13 mouse cellular contexts compared by ENCODE assay signal in genomic region chr11:94175288-94175687, GRCm38 (mm10). TPM values are rescaled to one million over a fixed set of nuclear protein-coding genes. Genes with fewer than 3 reads are reported as not detected.
A peak's percentile ranks its signal among the peaks of the same experiment; 100 is the strongest.
DNase-seq lines count a peak whose midpoint lies in the region; ATAC-seq and TF ChIP-seq lines count a peak whose summit lies in the region.
"Had no signal": no experiment of that assay in that cellular context is flagged by ENCODE, and none has a peak within 500 bp of the region (broad histone marks: within the 10 kb centered on the region; RNA-seq: fewer than 3 reads in every experiment).

No protein-coding gene starts in this region.

- 0 out of 2 replicates have a peak overlapping the region, but pooled peaks have one; percentile 5 for H3K9ac ChIP-seq in heart, embryonic 12.5 days
- H3K9ac ChIP-seq in lung, embryonic 14.5 days, result no peak overlapping the region
- no peak overlapping the region for H3K9ac ChIP-seq in stomach, embryonic 14.5 days (replicated peaks; ENCODE audit: low read depth, low read length)

- no peaks in the 10 kb centered on the region for H3K9me3 ChIP-seq in heart, embryonic 12.5 days (replicated peaks)
- no peaks in the 10 kb centered on the region for H3K9me3 ChIP-seq in lung, embryonic 14.5 days (ENCODE audit: low read depth, low read length)
- H3K9me3 ChIP-seq in stomach, embryonic 14.5 days (ENCODE audit: control insufficient read depth, low read depth, low read length), result no peaks in the 10 kb centered on the region

- peaks cover 27% of the 10 kb centered on the region for H3K4me1 ChIP-seq in heart, embryonic 12.5 days (replicated peaks)
- no peaks in the 10 kb centered on the region for H3K4me1 ChIP-seq in lung, embryonic 14.5 days (ENCODE audit: insufficient read depth)
- H3K4me1 ChIP-seq in stomach, embryonic 14.5 days (ENCODE audit: control insufficient read depth, insufficient read depth, low read length), result peaks cover 11% of the 10 kb centered on the region; the same call in 1 of the 2 replicates

- no peak overlapping the region for H3K4me2 ChIP-seq in heart, embryonic 12.5 days
- no peak overlapping the region for H3K4me2 ChIP-seq in lung, embryonic 14.5 days
- no peak overlapping the region for H3K4me2 ChIP-seq in stomach, embryonic 14.5 days (replicated peaks; ENCODE audit: low read depth, low read length)
- H3K4me2 ChIP-seq: liver, embryonic 11.5 days had no signal

- 0 out of 2 replicates have a peak, but pooled peaks have one; percentile 15 for ATAC-seq in heart, embryonic 12.5 days (ENCODE audit: insufficient number of reproducible peaks, low FRiP score)
- ATAC-seq in lung, embryonic 14.5 days (ENCODE audit: insufficient read depth), result 0 out of 2 replicates have a peak, but pooled peaks have one; percentile 5
- ATAC-seq in stomach, embryonic 14.5 days (ENCODE audit: insufficient number of reproducible peaks, insufficient read depth, low FRiP score, low read depth), result no peak
- ATAC-seq: CD4-positive, CD25-positive, alpha-beta regulatory T cell, adult 4 months; inflammation-experienced regulatory T-cells, adult 6 months had no signal

- no peak overlapping the region for H3K27ac ChIP-seq in heart, embryonic 12.5 days (ENCODE audit: poor library complexity, severe bottlenecking)
- H3K27ac ChIP-seq in lung, embryonic 14.5 days (ENCODE audit: low read depth), result peak overlapping the region; percentile 77
- peak overlapping the region; percentile 48; the same call in 1 of the 2 replicates for H3K27ac ChIP-seq in stomach, embryonic 14.5 days (ENCODE audit: low read length)
- no peak overlapping the region for H3K27ac ChIP-seq in layer of hippocampus, adult 2 months

- 72% methylated on average over 7 of the region's 7 CpGs for WGBS in heart, embryonic 12.5 days
- WGBS in lung, embryonic 14.5 days, result 57% methylated on average over 7 of the region's 7 CpGs
- 55% methylated on average over 7 of the region's 7 CpGs for WGBS in stomach, embryonic 14.5 days

- H3K27me3 ChIP-seq in heart, embryonic 12.5 days (replicated peaks), result no peaks in the 10 kb centered on the region
- no peaks in the 10 kb centered on the region for H3K27me3 ChIP-seq in lung, embryonic 14.5 days (ENCODE audit: insufficient read depth, low read length)
- no peaks in the 10 kb centered on the region for H3K27me3 ChIP-seq in stomach, embryonic 14.5 days (ENCODE audit: control insufficient read depth, insufficient read depth, low read length)

- no peak for TF ChIP-seq CTCF in lung, embryonic 14.5 days (IDR thresholded peaks at IDR 0.05; ENCODE audit: low read depth)
- TF ChIP-seq CTCF in layer of hippocampus, adult 2 months (conservative IDR thresholded peaks at IDR 0.05), result no peak

- no peaks in the 10 kb centered on the region for H3K36me3 ChIP-seq in heart, embryonic 12.5 days
- no peaks in the 10 kb centered on the region for H3K36me3 ChIP-seq in lung, embryonic 14.5 days (ENCODE audit: insufficient read depth)
- no peaks in the 10 kb centered on the region for H3K36me3 ChIP-seq in stomach, embryonic 14.5 days (ENCODE audit: control insufficient read depth, insufficient read depth, low read length)

- H3K4me3 ChIP-seq in heart, embryonic 12.5 days, result no peak overlapping the region
- no peak overlapping the region for H3K4me3 ChIP-seq in lung, embryonic 14.5 days (ENCODE audit: low read depth, low read length)
- no peak overlapping the region for H3K4me3 ChIP-seq in stomach, embryonic 14.5 days (ENCODE audit: low read depth, low read length)
- H3K4me3 ChIP-seq in layer of hippocampus, adult 2 months, result no peak overlapping the region

- DNase-seq in heart, adult 18-20 months, result no peak
- no peak for DNase-seq in lung, embryonic 14.5 days
- no peak for DNase-seq in lung, postnatal 14 days
- DNase-seq in adrenal gland, postnatal 36 days, result peak; percentile 56 to 77
- no peak for DNase-seq in layer of hippocampus, adult 2 months (ENCODE audit: low spot score in 2 of 2)
- DNase-seq in embryo, embryonic 10 days (ENCODE audit: low spot score), result no peak
- DNase-seq: retina, postnatal 1 day; thymus, postnatal 4 days had no signal

RNA-seq across cellular contexts. Expression of gene Tob1, which starts 36.0 kb away (rescaled TPM):
- polyA plus RNA-seq in heart, embryonic 12.5 days (2016; fragmentation: Nextera tagmentation; extraction: Ambion mirVana), result 34.9 and 35.2 TPM in 2 replicates
- 10 to 100 TPM; 47.5 to 50.4 TPM for total RNA-seq in heart, adult 18-20 months (2021)
- 18.2 and 19.9 TPM in 2 replicates for polyA plus RNA-seq in lung, embryonic 14.5 days (2014; fragmentation: Nextera tagmentation; extraction: Ambion mirVana)
- 100 to 1,000 TPM; 290 to 355 TPM for total RNA-seq in adrenal gland, postnatal 36 days (2021)
- 24.2 and 30.5 TPM in 2 replicates for polyA plus RNA-seq in stomach, embryonic 14.5 days (2014; fragmentation: Nextera tagmentation; extraction: Ambion mirVana)
- total RNA-seq in layer of hippocampus, adult 2 months (2021), result 10 to 100 TPM; 36.6 to 39.2 TPM

Comparison
In these comparisons a context has a peak if more than half of its experiments do, and no peak if none do; other contexts are left out.
1. H3K27ac ChIP-seq: peak in lung, embryonic 14.5 days (single experiment) and stomach, embryonic 14.5 days (single experiment); none in heart, embryonic 12.5 days (single experiment) and layer of hippocampus, adult 2 months (single experiment).
2. DNase-seq: peak in adrenal gland, postnatal 36 days (2 of 2); none in heart, adult 18-20 months (0 of 2), lung, embryonic 14.5 days (single experiment), lung, postnatal 14 days (single experiment), layer of hippocampus, adult 2 months (0 of 2) and embryo, embryonic 10 days (single experiment).
3. RNA of gene Tob1, which starts 36.0 kb away (total RNA-seq): 290 to 355 TPM in adrenal gland, postnatal 36 days; 47.5 to 50.4 TPM in heart, adult 18-20 months and 36.6 to 39.2 TPM in layer of hippocampus, adult 2 months; every median in the first group is over 4 times any median in the second.